Mouse (Mus musculus): Measurements from ENCODE around the gene Atp13a3.
"Not testable (repeated sequence)": the region's sequence is repeated elsewhere in the genome, so short reads cannot be mapped to it uniquely, and the experiment has no call there.

Atp13a3 gene

GRCm38 (mm10) chr16:30412680-30413079, 6.9 kb upstream of the Atp13a3 start:
- no peak for DNase-seq (ENCODE audit: low spot score)

- DNase-seq (ENCODE audit: low spot score): no peak
Measured at GRCm38 (mm10) chr16:30410914-30411313, 5.1 kb upstream of the Atp13a3 start.

GRCm38 (mm10) chr16:30407513-30407912, 1.7 kb upstream of the Atp13a3 start:
- no peak for DNase-seq (ENCODE audit: low spot score)

GRCm38 (mm10) chr16:30403528-30403927, 2.2 kb downstream of the Atp13a3 start:
- DNase-seq (ENCODE audit: low spot score): no peak

GRCm38 (mm10) chr16:30397127-30398057, 8.4 kb downstream of the Atp13a3 start:
- DNase-seq (ENCODE audit: low spot score): peak; percentile 96

GRCm38 (mm10) chr16:30395136-30395535, 10.6 kb downstream of the Atp13a3 start:
- no peak for DNase-seq (ENCODE audit: low spot score)

DNA sequence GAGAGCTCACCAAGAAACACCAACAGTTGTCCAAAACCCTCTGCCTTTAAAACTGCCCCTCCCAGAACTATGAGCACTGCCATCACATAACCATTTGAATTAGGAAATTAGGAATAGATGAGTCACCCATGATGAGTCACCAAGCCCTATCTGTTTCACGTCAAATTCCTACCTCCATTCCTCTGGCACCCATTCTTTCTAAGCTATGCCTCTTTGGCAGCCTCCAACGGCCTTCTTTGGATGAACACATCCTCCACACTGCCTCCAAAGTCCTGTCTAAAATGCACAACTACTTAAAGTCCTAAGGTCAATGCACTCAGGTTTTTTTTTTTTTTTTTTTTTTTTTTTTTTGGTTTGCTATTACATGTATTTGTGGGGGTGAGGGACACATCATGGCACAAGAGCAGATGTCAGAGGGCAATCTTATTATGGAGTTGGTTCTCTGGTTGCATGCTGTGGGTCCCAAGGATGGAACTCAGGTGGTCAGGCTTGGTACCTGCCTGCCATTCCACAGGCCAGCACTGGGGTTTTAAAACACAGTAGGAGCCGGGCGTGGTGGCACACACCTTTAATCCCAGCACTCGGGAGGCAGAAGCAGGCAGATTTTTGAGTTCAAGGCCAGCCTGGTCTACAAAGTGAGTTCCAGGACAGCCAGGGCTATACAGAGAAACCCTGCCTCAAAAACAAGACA, 15.0 kb downstream of the Atp13a3 start:
- peak; percentile 72 for DNase-seq (ENCODE audit: low spot score)

- no peak for DNase-seq (ENCODE audit: low spot score)
Measured at GRCm38 (mm10) chr16:30389831-30390649, 15.7 kb downstream of the Atp13a3 start.

DNA sequence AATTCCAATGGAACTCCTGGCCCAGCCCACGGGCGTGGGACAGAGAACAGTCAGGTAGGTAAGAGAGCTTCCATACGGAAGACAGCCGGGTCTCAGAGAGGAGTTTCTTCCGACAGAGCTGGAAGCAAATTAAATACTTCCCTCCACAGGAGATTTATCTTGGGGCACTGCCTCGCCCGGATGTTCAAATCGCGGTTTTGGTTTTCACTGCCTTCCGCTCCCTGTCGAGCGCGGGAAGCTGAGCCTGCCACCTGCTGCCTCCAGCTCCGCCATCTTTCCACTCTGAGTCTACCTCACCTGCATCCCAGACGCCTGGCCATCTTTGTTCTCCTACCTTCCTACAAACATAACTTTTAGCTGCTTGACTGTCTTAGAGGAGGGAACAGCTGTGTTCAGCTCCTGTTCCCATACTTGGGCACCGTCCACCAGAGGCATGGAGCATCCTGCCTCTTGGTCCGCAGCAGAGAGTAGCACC, 16.5 kb downstream of the Atp13a3 start:
- DNase-seq (ENCODE audit: low spot score): no peak

GRCm38 (mm10) chr16:30388522-30389209, 17.1 kb downstream of the Atp13a3 start:
- DNase-seq (ENCODE audit: low spot score): peak; percentile 86

GRCm38 (mm10) chr16:30387871-30388460, 17.8 kb downstream of the Atp13a3 start:
- no peak for DNase-seq (ENCODE audit: low spot score)

- DNase-seq (ENCODE audit: low spot score): no peak
Measured at GRCm38 (mm10) chr16:30386911-30387439, 18.8 kb downstream of the Atp13a3 start.

DNA sequence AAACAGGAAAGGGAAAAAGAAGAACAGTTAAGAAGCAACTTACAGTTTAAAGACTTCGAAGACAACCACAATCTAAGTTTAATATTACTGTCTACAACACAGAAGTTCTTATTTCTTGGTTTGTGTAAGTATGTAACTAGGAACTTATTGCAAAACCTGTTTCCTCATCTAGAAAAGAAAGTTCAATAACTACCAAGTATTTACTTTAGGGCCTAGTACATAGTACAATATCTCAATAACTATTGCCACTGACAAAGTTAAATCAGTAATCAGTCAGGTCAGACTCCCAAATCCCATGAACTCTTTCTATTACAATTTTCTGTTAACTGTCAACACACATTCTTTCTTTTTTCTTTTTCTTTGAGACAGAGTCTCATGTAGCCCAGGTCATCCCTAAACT, 20.2 kb downstream of the Atp13a3 start:
- DNase-seq (ENCODE audit: low spot score): no peak

DNA sequence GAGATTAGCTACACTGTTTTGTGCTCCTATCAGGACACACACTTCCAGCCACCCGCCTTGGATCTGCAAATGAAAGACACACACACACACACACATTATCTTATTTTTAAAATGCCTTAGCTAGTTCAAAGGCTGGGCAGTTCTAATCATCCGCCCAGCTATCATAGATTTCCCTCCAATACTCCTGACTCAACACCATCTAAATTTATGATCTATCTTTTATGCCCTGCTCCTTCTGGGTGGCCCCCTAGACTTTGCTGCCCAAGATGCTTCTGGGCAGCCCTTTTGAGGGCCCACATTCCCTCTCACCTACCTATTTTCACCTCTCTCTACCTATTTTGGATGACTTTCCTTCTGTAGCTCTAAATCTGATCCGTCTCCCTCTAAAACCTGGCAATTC, 29.5 kb downstream of the Atp13a3 start:
- DNase-seq (ENCODE audit: low spot score): no peak

DNA sequence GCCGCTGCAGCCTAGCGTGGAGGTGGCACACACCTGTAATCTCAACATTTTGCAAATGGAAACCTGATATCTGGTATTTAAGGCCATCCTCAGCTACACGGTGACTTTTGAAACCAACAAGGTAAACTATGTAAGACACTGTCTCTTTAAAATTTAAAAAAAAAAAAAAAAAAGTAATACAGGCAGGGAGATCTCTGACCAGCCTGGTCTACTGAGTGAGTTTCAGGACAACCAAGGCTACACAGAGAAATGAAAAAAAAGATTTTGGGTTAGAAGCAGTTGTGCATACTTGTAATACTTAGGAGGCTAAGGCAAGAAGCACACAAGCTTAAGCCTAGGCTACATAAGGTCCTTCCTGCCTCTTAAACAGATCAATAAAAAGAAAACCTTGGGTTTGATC, 30.8 kb downstream of the Atp13a3 start:
- DNase-seq (ENCODE audit: low spot score): no peak

GRCm38 (mm10) chr16:30374266-30374665, 31.5 kb downstream of the Atp13a3 start:
- peak; percentile 82 for DNase-seq (ENCODE audit: low spot score)

DNA sequence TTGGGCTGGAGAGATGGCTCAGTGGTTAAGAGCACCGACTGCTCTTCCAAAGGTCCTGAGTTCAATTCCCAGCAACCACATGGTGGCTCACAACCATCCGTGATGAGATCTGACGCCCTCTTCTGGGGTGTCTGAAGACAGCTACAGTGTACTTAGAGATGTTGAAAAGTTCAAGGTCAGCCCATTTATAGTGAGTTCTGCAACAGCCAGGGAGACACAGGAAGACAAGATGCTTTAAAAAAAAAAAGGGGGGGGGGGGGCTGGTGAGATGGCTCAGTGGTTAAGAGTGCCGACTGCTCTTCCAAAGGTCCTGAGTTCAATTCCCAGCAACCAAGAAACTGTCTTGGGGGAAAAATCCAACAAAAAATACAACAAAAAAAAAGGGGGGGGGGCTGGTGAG, 32.5 kb downstream of the Atp13a3 start:
- DNase-seq (ENCODE audit: low spot score): not testable (repeated sequence)

DNA sequence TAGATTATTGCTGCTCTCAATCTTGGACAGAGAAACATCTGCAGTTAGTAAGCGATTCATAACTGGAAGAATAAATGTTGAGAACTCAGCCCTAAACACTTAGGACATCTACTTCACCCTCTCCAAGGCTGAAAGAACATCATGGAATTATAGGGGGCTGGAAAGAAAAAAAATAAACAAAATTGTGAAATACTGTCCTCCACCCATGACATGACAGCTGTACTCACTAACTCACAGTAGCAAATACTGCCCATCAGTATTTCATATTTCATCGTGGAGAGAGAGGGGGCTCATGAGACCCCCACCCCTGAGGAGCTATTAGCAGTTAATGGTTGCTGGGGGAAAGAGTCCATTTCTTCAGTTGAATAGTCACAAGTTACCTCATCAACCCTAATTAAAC, 38.4 kb downstream of the Atp13a3 start:
- DNase-seq (ENCODE audit: low spot score): no peak

DNA sequence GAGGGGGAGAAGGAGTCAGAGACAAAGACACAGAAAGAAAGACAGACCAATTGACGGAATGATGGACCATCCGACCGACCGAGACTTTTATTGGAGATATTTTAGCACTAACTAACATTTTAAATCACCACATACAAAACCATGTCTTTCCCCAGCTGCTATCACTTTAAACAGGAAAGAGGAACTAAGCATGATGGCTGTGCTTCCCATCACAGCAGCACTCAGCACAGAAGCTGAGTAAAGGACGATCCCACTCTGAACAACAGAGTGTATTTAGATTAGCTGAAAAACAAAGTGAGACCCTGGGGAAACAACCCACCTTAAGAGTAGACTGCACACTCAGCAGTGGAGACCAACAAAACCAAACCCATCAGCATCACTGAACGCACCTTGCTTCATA, 41.2 kb downstream of the Atp13a3 start:
- DNase-seq (ENCODE audit: low spot score): no peak

DNA sequence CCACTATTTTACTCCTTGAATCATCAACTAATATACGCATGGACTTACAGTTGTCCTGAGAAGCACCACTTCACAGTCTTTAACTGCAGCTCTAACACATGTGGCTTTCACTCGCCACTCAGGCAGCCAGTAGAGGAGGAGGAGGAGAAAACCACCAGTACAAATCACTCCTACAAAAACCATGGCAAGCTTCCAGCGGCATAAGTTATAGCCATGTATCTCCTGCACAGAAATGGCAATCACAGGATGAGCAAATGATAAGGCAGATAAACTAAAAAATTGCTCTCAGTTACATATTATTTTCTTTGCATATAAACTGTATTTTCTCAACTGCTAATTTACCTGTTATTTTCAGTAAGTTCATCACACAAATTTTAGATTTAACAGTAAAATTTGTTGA, 43.2 kb downstream of the Atp13a3 start:
- DNase-seq (ENCODE audit: low spot score): no peak

DNA sequence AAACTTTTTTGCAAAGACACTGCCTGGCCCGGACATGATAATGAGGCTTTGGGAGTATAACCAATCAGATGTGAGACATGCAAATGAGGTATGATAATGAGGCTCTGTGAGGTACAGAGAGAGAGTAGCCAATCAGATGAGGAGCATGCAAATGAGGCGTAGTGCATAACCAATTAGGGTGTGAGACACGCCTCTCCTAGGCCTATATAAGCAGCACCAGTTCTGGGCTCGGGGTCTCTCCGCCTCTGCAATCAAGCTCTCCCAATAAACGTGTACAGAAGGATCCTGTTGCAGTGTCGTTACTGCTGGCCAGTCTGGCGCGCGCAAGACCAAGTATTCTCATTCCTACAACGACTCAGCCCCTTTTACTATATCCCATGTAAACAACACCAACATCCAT, 52.3 kb downstream of the Atp13a3 start:
- DNase-seq (ENCODE audit: low spot score): not testable (repeated sequence)
